Mouse (Mus musculus) embryo, embryonic 9.5 days (tissue): ENCODE measurements around the gene Atp2b2.
"Not testable (repeated sequence)": the region's sequence is repeated elsewhere in the genome, so short reads cannot be mapped to it uniquely, and the experiment has no call there.

Experiments
- DNase-seq: peaks from one replicate; pipeline ENCODE4 v3.0.0-alpha.2; 2017; ENCODE audit errors: extremely low spot score

Gene Atp2b2

GRCm38 (mm10) chr6:113714797-113715196 lies 327.6 kb downstream of the Atp2b2 start:
- no peak for DNase-seq

- no peak for DNase-seq
Measured at GRCm38 (mm10) chr6:113714276-113714675, 328.1 kb downstream of the Atp2b2 start.

- DNase-seq = not testable (repeated sequence)
Measured at GRCm38 (mm10) chr6:113713389-113713788, 329.0 kb downstream of the Atp2b2 start.

- no peak for DNase-seq
Measured at GRCm38 (mm10) chr6:113712718-113713117, 329.7 kb downstream of the Atp2b2 start.

GRCm38 (mm10) chr6:113697222-113698205 lies 344.9 kb downstream of the Atp2b2 start:
- no peak for DNase-seq

- DNase-seq = peak; percentile 94
Measured at GRCm38 (mm10) chr6:113696582-113697221, 345.7 kb downstream of the Atp2b2 start, which contains the start of gene Tatdn2. Gene Tatdn2 (plus strand): TSS chr6:113697050.

- DNase-seq = no peak
Measured at GRCm38 (mm10) chr6:113695766-113696355, 346.6 kb downstream of the Atp2b2 start.

GRCm38 (mm10) chr6:113695203-113695602 lies 347.2 kb downstream of the Atp2b2 start:
- no peak for DNase-seq
